Mouse (Mus musculus) lung, adult 2 months (tissue): ENCODE measurements around the gene Anxa1.

Experiments used
- CTCF ChIP-seq: fragments of 200-500 bp; IDR thresholded peaks from 2 replicates; pipeline ENCODE4 v1.5.1; 2011; ENCODE audit warnings: mild to moderate bottlenecking, low read length, control low read depth; ENCODE audit not compliant: insufficient read depth
- POLR2A ChIP-seq: fragments of 200-500 bp; IDR thresholded peaks from 2 replicates; pipeline ENCODE4 v1.6.1; 2011; ENCODE audit warnings: low read depth, mild to moderate bottlenecking, control low read depth, low read length, borderline replicate concordance; ENCODE audit errors: extremely low read depth

DNA sequence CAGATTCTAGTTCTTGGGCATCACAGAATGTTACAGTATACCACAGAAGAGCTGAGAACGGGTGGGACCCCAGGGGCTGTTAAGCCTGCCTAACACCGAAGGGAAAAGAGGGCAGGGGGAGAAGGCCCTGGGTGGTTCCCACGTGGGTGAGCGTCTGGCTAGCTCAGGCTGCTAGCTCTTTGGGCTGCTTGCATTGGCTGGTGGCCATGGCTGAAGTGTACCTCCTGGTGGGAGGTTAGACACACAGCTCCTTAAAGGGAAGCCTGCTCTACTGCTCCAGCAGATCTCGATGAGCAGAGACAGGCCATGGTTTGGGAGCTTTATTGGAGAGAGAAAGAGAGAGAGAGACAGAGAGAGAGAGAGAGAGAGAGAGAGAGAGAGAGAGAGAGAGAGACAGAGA is 46.3 kb upstream of the Anxa1 start:
- TF ChIP-seq CTCF (0 out of 2 replicates have a peak, but pooled peaks have one; percentile 20), POLR2A (no peak)
